Mouse (Mus musculus): ENCODE measurements at regions not wholly inside any gene's neighbourhood (a gene's known extent, or its start where the extent isn't known, plus 50 kb on each side); places are given as distances from the start of the nearest gene placed in this dataset.

GRCm38 (mm10) chr1:193567217-193567616 is 197.1 kb upstream of the Camk1g start:
- TF ChIP-seq CTCF (IDR thresholded peaks at IDR 0.05; ENCODE audit: extremely low read depth, insufficient read depth, low read length), result no peak
- TF ChIP-seq POLR2A (IDR thresholded peaks at IDR 0.05; ENCODE audit: extremely low read depth, insufficient read depth, low read length), result no peak

Data from cortical plate, adult 2 months (tissue).